Mouse (Mus musculus): ENCODE results near the gene Zfhx3.

Zfhx3 gene

DNA sequence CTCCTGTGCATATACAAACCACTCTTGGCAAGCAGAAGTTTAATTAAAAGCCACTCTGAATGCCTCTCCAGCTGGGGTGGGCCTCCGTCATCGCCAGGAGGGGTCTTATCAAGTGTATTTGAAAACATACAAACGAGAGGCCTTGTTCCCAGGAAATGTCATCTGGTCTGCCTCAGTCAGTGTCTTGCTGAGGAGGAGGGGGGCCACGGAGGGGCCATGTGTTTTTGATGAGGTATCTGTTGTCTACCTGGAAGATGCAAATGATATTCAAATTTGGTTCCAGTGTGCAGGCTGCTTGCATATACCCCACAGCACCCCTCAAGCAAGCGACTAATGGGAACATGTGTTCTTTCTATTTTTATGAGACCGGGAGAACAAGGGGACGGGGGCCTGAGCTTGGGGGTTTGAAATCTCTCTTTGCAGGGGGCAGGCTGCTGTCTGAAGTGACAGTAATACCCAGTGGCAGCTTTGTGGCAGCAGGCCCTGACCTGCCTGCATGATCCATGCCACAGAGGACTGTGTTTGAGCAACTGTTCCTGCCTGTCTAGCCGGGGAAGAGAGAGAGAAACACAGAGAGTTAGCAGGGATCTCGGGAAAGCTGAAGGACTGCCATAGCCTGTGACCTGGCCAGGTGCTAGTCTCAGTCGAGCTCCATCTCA, 412.8 kb downstream of the Zfhx3 start:
- in situ Hi-C loops (cut with MboI) = no loop called here

DNA sequence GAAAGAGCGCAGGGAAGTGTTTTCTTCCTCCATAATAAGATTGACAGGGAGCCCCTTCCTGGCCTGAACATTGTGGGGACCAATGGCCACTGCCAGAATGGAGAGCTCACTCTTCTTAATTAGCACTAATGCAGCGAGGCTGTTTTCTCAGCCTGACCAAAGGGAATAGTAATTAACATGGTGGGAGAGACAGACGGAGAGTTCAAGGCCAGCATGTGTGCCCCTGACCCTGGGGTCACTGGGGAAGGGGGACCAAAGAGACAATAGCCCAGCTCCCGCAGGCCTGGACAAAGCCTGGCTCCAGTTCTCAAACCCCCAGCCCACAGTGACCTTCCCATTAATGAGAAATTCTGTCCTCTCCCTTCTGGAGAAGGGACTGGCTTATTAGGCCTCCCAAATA, 419.0 kb downstream of the Zfhx3 start:
- in situ Hi-C loops (cut with MboI) = no loop called here

DNA sequence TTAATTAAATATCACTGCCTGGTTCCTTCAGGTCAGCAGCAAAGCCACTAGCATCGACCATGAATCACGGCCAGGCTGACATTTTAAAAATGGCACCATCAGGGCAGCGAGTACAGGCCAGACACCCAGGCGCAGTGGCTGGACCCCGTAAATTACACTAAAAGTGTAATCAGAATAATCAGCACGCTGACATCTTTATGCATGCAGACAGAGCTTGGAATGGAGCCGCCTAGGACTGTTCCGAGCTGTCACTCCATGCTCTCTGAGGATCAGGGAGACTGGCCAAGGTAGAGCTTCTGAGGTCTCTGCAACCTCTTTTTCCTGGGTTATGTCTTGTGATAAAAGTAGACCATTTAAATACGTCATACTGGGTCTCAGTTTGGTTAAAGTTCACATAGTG, 420.0 kb downstream of the Zfhx3 start:
- in situ Hi-C loops (cut with MboI) = no loop called here

GRCm38 (mm10) chr8:108363435-108363834, 421.0 kb downstream of the Zfhx3 start:
- in situ Hi-C loops (cut with MboI) = no loop called here

DNA sequence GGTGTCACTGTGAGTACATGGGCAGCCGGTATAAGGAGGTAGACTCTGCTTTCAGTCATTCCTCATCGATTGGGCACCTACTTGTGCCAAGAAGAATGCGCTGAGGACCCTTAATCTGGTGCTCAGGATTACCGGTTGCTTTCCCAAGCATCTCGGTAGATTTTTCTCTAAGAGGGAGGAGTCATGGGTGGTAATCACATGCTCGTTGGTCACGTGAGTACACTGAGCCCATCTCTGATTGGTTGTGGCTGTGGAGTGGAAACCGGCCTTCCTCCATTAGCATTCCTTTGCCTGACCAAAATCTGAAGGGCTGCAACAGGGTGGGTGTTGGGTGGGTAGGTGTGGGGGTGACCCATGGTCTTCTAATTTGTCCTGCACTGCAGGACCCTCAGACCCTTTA, 421.4 kb downstream of the Zfhx3 start:
- in situ Hi-C loops (cut with MboI) = no loop called here

DNA sequence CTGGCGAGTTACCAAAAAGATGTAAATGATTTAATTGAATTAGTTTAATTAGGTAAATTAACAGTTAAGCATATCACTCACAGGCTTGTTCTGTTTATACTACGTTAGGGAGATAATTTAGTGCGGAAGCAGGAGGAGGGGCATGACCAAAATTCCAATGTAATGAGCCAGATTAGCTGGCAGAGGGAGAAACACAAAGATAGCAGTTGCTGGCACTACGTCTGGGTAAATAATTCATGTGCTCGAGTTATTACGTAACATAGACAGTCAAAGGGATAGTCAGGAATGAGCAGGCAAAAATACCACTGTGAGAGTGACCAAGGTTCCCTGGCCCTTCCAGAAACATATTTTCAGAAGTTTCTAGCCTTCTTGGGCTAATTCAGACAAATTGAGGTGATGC, 426.6 kb downstream of the Zfhx3 start:
- in situ Hi-C loops (cut with MboI) = no loop called here

DNA sequence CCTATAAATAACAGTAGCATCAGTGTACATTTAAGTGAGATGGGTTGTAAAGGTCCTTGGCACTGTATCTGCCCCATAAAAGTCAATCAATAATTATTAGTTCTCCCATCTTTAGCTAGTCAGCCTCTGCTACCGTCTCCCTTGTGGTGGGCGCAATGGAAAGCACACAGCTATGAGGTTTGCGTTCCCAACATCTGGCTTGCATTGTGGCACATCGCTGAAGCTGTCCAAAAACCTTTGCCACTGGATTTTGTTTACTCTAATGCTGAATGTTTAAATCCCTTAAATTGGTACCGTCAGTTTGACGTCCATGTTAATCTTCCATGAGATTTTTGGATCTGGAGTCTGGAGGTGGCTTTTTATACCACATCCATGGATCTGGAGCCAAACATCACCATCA, 428.3 kb downstream of the Zfhx3 start:
- in situ Hi-C loops (cut with MboI) = no loop called here

GRCm38 (mm10) chr8:108373046-108373445, 430.6 kb downstream of the Zfhx3 start:
- in situ Hi-C loops (cut with MboI) = no loop called here

GRCm38 (mm10) chr8:108378036-108378435, 435.6 kb downstream of the Zfhx3 start:
- in situ Hi-C loops (cut with MboI) = no loop called here

DNA sequence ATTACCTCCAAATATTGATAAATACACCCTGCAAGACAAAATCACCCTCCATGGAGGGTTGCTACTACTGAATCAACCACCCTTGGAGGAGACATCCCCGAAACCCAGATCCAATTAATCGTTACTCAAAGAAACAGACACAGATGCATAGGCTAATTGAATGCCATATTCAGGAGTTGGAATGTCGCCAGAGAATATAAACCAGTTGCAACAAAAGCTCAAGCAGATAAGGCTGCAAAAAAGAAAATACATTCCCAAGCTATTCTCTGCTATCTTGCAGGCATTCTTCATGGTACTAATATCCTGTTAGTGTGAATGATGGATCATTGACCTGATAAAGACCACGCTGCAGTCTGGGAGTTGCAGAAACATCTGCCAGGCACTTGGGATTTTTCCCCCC, 440.7 kb downstream of the Zfhx3 start:
- in situ Hi-C loops (cut with MboI) = no loop called here

- in situ Hi-C loops (cut with MboI) = no loop called here
These were observed 444.9 kb downstream of the Zfhx3 start for GRCm38 (mm10) chr8:108387160-108387912.

- in situ Hi-C loops (cut with MboI) = no loop called here
These were observed 445.4 kb downstream of the Zfhx3 start for GRCm38 (mm10) chr8:108387913-108388274.

- in situ Hi-C loops (cut with MboI) = no loop called here
These were observed 450.5 kb downstream of the Zfhx3 start for GRCm38 (mm10) chr8:108392909-108393308.

GRCm38 (mm10) chr8:108402149-108402548, 459.7 kb downstream of the Zfhx3 start:
- in situ Hi-C loops (cut with MboI) = no loop called here

DNA sequence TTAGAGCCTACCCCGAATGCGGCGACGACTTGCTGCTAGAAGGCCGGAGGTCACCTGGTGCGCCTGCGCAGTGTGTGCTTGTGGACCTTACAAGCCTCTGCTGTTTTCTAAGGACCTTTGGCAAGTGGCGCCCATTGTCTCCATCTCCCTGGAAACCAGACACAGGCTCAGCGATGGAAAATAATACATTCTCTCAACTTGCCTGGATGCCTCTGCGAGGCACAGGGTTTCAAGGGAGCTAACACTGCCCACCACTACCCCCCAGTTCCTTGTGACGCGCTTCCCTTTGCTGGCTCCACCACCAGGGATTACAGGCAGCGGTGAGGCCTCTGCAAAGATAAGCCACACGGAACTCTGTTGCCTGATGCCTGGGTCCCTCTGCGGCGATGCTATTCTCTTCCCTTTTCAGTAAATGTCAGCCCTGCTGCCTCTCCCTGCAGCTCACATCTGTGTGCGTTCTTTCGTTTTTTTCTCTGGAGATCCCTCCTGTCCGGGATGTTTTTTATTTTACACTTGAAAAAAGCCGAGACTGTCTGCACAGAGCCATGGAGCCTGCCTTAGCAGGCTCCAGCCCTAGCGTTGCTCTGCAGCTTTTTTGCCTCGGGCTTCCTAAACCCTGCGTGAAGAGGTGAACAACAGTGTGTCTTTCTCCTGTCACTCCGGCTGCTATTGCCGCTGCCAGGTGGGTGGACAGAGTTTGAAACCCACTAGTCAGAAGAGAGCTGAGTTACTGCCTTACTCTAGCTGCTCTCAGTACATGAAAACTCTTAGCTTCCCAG, 464.5 kb downstream of the Zfhx3 start:
- in situ Hi-C loops (cut with MboI) = no loop called here

DNA sequence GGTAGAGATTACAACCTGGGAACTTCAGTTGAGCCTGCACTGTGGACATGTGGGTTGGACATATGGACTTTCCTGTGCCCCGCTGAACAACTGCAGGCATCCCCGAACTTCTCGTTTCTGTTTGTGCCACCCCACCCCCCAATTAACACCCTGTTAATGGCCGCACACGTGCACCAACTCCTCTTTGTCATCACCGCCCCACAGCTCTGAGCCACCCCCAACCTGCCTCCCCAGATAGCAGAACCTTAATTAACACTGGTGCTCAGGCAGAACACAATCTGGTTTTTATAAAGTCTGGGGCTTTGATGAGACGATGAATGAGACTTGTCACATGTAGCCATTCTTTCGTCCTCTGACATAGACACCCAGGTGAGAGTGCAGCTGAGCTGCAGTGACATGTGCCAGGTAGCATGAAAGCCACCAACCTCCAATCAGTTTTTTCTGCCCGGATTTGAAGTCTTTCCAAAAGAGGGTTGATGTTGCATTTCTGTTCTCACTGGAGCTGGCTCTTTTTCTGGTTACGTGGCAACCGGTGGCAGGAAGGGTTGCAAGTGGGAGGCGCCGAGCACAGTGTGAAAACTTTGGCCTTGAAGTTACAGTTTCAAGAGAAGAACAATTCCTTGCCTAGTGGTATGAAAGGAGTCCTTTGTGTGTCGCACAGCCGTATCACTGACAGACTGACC, 476.9 kb downstream of the Zfhx3 start:
- in situ Hi-C loops (cut with MboI) = no loop called here

DNA sequence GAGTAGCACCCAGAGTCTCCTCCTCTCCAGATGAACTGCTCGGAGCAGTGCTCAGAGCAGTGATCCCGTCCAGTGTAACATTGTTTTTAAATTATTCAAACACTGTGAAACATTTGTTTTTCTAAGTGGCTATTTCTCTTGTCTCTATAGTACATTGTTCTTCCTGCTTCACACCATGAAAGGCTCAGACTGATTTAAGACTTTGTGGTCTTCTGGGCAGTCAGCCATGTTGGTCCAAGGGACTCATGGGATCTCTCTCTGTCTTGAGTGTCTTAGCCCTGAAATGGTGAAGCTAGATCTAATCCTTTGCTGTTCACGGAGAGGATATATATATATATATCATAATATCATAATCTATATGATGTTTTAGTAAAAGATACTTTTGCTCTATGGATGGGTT, 480.1 kb downstream of the Zfhx3 start:
- in situ Hi-C loops (cut with MboI) = no loop called here

GRCm38 (mm10) chr8:108424337-108424736, 481.9 kb downstream of the Zfhx3 start:
- in situ Hi-C loops (cut with MboI) = no loop called here

- in situ Hi-C loops (cut with MboI) = no loop called here
These were observed 490.9 kb downstream of the Zfhx3 start for GRCm38 (mm10) chr8:108433321-108433720.

- in situ Hi-C loops (cut with MboI) = no loop called here
These were observed 492.1 kb downstream of the Zfhx3 start for GRCm38 (mm10) chr8:108434510-108434909.

- in situ Hi-C loops (cut with MboI) = no loop called here
These were observed 493.9 kb downstream of the Zfhx3 start for GRCm38 (mm10) chr8:108436336-108436735.

GRCm38 (mm10) chr8:108437316-108437830, 494.9 kb downstream of the Zfhx3 start:
- in situ Hi-C loops (cut with MboI) = no loop called here
